Mouse (Mus musculus): ENCODE measurements around the gene Zkscan4. TPM values are rescaled to one million over a fixed set of nuclear protein-coding genes. Genes with fewer than 3 reads are reported as not detected.
"Not testable (repeated sequence)": the region's sequence is repeated elsewhere in the genome, so short reads cannot be mapped to it uniquely, and the experiment has no call there.

Gene Zkscan4
- polyA plus RNA-seq, 1 experiment: 2.6 TPM

DNA sequence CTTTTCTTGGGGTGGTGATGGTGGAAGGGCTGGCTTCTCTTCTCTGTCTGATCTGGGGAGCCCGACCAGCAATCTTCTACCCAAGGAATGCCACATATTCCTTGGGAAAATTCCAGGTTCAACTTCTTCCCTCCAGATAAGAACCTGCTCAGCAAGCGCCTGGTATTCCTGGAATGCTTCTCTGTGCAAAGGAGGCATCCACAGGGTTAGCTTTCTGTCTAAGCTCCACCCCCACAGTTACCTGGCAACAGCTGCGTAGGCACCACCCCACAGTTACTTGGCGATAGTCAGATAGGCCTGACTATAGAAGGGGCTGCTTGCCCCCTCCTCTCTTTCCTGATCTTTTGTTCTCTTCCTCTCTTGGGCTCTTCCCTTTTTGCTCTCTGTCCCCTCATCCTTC, 22.4 kb upstream of the Zkscan4 start:
- no peak overlapping the region for H3K4me3 ChIP-seq (ENCODE audit: insufficient read depth, low read length)
- peaks cover 7% of the 10 kb centered on the region; the same call in 1 of the 2 replicates for H3K4me1 ChIP-seq (ENCODE audit: control insufficient read depth, insufficient read depth, low read length)
- TF ChIP-seq POLR2A (IDR thresholded peaks at IDR 0.05; ENCODE audit: borderline replicate concordance, low read depth, low read length) (no peak), CTCF (IDR thresholded peaks at IDR 0.05; ENCODE audit: low read depth, low read length) (no peak)
- no peak overlapping the region for H3K27ac ChIP-seq (ENCODE audit: insufficient read depth, low read depth, low read length)

DNA sequence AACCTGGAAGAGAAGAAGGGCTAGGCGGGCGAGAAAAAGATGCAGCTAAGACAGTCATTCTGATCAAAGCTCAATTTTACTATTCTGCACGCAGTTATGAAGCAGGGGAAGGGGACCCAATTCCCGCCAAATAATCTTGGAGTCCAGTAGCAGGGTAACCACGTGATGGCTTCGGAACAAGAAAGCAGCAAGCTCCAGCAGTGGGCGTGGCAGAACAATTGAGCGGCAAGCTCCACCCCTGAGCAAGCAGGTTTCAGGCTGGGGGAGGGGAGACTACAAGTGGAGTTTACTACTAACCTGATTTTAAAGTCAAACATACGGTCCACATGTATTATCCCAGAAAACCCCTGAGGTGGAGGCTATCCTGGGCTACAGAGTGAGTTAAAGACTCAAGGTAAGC, 16.2 kb upstream of the Zkscan4 start:
- not testable (repeated sequence) for H3K4me3 ChIP-seq (ENCODE audit: insufficient read depth, low read length); H3K27ac ChIP-seq (ENCODE audit: insufficient read depth, low read depth, low read length); H3K4me1 ChIP-seq (ENCODE audit: control insufficient read depth, insufficient read depth, low read length)

DNA sequence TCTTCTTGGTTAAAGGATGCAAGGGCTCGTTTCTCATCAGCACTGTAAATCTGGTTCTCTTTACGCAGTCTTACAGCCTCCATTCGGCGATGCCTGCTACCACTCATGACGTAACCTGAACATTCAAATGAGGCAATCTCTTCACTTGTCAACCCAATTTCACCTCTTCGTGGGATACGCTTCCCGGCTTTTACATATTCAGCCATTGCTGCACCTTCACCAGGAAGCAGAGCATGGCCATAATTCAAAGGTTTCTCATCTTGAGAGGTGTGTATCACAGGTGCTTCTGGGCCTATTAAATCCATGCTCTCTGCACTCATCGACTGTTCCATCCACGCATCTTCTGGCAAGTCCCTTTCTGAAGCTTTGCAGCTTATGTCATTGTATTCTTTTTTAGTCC, 11.4 kb upstream of the Zkscan4 start:
- Histone ChIP-seq H3K4me3 (ENCODE audit: insufficient read depth, low read length) (no peak overlapping the region), H3K4me1 (ENCODE audit: control insufficient read depth, insufficient read depth, low read length) (peaks cover 2% of the 10 kb centered on the region), H3K27ac (ENCODE audit: insufficient read depth, low read depth, low read length) (no peak overlapping the region)
- no peak for TF ChIP-seq CTCF (IDR thresholded peaks at IDR 0.05; ENCODE audit: low read depth, low read length)
- TF ChIP-seq POLR2A (IDR thresholded peaks at IDR 0.05; ENCODE audit: borderline replicate concordance, low read depth, low read length): no peak

DNA sequence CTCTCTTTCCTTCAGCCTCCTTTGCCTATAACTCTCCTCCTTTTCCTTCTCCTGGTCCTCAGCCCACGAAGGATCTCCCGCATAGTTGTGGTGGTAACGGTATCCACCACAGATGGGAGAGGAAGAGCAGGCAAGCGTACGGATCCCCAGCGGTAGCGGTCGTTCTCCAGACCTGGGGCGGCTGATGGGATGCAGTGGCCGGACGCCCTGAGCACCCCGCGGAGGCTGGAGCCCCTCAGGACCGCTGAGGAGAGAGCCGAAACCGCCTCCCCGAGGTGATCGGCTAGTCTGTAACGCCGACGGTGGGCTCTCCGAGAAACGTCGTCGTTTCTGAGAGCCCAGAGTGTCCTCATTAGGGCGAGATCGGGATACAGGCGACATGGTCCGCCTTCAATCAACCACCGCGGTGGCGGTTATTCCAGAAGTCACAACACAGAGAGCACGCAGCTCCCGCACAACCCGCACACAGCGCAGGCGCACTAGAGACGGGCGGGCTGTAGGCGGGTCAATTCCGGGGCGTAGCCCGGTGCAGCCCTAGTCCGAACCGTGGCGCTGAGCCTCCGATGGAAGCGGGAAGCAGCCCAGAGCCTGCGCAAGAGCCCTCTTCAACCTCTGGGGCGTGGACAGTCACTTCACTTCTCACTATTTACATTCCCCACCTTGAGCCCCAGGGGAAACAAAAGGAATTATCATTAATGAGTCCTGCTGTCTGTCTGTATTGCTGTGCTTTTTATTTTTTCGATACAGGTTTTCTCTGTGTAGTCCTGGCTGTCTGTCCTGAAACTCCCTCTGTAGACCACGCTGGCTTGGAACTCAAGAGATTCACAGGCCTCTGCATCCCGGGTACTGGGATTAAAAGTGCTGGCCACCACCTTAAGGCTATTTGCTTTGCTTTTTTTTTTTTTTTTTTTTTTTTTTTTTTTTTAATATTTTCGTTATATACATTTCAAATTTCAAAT, 10.4 kb upstream of the Zkscan4 start, which contains the start of gene Nkapl:
Nkapl (minus strand) TSS at position 449 of the 959 bp plus-strand sequence.
- Histone ChIP-seq H3K4me3 (ENCODE audit: insufficient read depth, low read length) (peak within 1 kb of the TSS; percentile 83), H3K4me1 (ENCODE audit: control insufficient read depth, insufficient read depth, low read length) (peaks cover 2% of the 10 kb centered on the region), H3K27ac (ENCODE audit: insufficient read depth, low read depth, low read length) (no peak within 1 kb of the TSS)
- TF ChIP-seq POLR2A (IDR thresholded peaks at IDR 0.05; ENCODE audit: borderline replicate concordance, low read depth, low read length) (peak; percentile 34; the same call in 1 of the 2 replicates), CTCF (IDR thresholded peaks at IDR 0.05; ENCODE audit: low read depth, low read length) (no peak)

DNA sequence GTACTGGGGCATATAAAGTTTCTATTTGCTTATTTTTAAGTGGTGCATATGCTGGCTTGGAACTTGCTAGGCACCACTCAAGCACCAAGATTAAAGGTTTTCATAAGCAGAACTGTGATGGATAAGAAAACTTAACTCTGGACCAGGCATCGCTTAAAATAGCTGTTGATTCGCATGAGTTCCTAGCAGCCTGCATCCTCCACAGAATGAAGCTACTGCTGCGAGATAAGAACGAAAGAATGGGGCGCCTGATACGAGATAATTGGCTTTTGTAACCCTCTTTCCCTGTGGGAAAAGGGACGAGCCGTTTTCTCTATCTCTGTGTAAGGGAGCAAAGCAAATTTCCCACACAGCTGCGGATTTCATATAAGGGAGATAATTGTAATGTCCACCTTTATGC, 9.6 kb upstream of the Zkscan4 start:
- TF ChIP-seq CTCF (IDR thresholded peaks at IDR 0.05; ENCODE audit: low read depth, low read length): no peak
- no peak for TF ChIP-seq POLR2A (IDR thresholded peaks at IDR 0.05; ENCODE audit: borderline replicate concordance, low read depth, low read length)
- Histone ChIP-seq H3K27ac (ENCODE audit: insufficient read depth, low read depth, low read length) (no peak overlapping the region), H3K4me1 (ENCODE audit: control insufficient read depth, insufficient read depth, low read length) (peaks cover 2% of the 10 kb centered on the region), H3K4me3 (ENCODE audit: insufficient read depth, low read length) (no peak overlapping the region)

DNA sequence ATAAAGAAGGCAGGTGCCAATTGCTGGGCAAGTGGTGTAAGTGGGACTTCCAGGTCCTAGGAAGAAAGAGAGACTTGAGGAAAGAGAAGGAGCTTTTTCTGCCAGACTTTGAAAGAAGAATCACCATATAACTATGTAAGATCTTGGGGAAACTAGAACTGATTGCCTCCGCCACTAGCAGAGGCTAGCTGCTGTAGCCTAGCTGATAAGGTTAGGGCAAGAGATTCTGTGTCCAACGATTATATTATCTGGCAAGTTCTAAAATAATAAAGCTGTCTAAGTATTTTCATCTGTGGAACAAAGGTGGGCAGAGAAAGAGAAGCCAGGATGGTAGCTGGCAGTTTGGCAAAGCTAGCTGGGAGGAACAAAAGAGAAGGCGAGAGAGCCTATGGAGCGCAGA, 6.3 kb upstream of the Zkscan4 start:
- TF ChIP-seq CTCF (IDR thresholded peaks at IDR 0.05; ENCODE audit: low read depth, low read length) (no peak), POLR2A (IDR thresholded peaks at IDR 0.05; ENCODE audit: borderline replicate concordance, low read depth, low read length) (no peak)
- Histone ChIP-seq H3K4me3 (ENCODE audit: insufficient read depth, low read length) (no peak overlapping the region), H3K27ac (ENCODE audit: insufficient read depth, low read depth, low read length) (no peak overlapping the region), H3K4me1 (ENCODE audit: control insufficient read depth, insufficient read depth, low read length) (peaks cover 2% of the 10 kb centered on the region)

DNA sequence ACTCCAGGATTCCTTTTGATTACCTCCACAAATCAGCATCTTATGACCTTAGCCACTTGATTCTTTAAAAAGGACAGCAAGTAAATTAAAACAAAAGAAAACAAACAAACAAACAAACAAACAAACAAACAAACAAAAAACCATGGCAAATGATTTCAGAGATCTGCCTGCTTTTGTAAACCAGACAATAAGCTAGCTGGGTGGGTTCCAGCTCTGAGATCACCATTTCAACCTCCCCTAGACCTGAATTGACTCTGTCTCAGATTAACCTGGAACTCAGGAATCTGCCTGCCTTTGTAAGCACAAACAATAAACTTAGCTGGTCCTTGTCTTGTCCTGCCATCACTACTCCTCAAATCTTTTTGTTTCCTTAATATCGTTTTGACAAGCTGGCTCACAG, 8.2 kb downstream of the Zkscan4 start:
- Histone ChIP-seq H3K4me3 (ENCODE audit: insufficient read depth, low read length) (no peak overlapping the region), H3K4me1 (ENCODE audit: control insufficient read depth, insufficient read depth, low read length) (no peaks in the 10 kb centered on the region), H3K27ac (ENCODE audit: insufficient read depth, low read depth, low read length) (no peak overlapping the region)
- TF ChIP-seq CTCF (IDR thresholded peaks at IDR 0.05; ENCODE audit: low read depth, low read length) (no peak), POLR2A (IDR thresholded peaks at IDR 0.05; ENCODE audit: borderline replicate concordance, low read depth, low read length) (no peak)

DNA sequence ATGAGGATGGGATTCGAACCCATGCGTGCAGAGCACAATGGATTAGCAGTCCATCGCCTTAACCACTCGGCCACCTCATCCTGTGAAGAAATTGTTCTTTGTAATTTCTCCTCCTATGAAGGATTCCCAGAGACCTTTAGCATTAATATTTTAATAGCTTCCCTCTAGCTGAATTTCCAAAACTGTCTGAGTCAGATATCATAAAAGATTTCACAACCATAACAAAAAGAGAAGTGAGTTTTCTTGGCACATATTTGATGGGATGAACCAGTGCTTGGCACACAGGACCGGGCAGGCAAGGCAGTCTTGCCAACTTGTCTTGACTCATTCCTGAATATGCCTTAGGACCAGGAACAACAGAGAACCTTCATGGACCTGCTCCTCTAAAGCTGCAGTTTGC, 14.1 kb downstream of the Zkscan4 start:
- Histone ChIP-seq H3K4me1 (ENCODE audit: control insufficient read depth, insufficient read depth, low read length) (peaks cover 8% of the 10 kb centered on the region), H3K4me3 (ENCODE audit: insufficient read depth, low read length) (no peak overlapping the region), H3K27ac (ENCODE audit: insufficient read depth, low read depth, low read length) (no peak overlapping the region)
- no peak for TF ChIP-seq CTCF (IDR thresholded peaks at IDR 0.05; ENCODE audit: low read depth, low read length)

DNA sequence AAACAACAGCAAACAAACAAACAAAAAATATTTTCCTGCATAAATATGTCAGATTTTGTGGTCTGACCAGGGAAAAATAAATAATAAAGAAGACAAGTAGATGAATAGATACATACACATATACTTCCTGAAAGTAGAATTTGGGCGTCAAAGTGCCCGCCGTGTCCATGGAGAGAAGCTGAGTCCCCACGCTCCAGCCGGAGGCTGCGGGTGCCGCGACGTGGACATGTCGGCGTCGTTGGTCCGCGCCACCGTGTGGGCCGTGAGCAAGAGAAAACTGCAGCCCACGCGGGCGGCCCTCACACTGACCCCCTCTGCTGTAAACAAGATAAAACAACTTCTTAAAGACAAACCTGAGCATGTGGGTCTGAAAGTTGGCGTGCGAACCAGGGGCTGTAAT, 16.4 kb downstream of the Zkscan4 start, which contains the start of gene AK157302:
AK157302 (plus strand) TSS at position 144 of the 400 bp plus-strand sequence.
- no peak within 1 kb of the TSS for H3K27ac ChIP-seq (ENCODE audit: insufficient read depth, low read depth, low read length)
- H3K4me1 ChIP-seq (ENCODE audit: control insufficient read depth, insufficient read depth, low read length): peaks cover 8% of the 10 kb centered on the region
- no peak within 1 kb of the TSS for H3K4me3 ChIP-seq (ENCODE audit: insufficient read depth, low read length)
- TF ChIP-seq POLR2A (IDR thresholded peaks at IDR 0.05; ENCODE audit: borderline replicate concordance, low read depth, low read length) (no peak), CTCF (IDR thresholded peaks at IDR 0.05; ENCODE audit: low read depth, low read length) (no peak)

DNA sequence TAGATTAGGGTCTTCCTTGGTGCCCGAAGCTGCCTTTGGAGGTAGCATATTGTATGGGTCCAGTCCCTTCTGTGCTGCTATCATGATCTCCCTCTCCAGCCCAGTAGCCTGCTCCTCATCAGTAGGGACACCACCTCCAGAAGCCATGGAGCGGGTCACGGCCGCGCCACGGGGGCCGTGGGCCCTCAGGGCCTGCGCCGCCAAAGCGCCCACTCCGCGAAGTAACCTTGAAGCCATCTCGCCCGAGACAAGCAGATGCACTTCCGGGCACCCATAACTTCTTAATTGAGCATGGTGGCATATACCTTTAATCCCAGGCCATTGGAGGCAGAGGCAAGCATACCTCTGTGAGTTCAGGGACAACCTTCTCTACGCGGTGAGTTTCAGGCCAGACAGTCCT, 22.5 kb downstream of the Zkscan4 start, which contains the start of gene Gm11273:
Gm11273 (minus strand) TSS at position 237 of the 400 bp plus-strand sequence.
- not testable (repeated sequence) for H3K4me1 ChIP-seq (ENCODE audit: control insufficient read depth, insufficient read depth, low read length); H3K27ac ChIP-seq (ENCODE audit: insufficient read depth, low read depth, low read length); H3K4me3 ChIP-seq (ENCODE audit: insufficient read depth, low read length)
